Mouse (Mus musculus): ENCODE data around the gene Rps6.

DNA sequence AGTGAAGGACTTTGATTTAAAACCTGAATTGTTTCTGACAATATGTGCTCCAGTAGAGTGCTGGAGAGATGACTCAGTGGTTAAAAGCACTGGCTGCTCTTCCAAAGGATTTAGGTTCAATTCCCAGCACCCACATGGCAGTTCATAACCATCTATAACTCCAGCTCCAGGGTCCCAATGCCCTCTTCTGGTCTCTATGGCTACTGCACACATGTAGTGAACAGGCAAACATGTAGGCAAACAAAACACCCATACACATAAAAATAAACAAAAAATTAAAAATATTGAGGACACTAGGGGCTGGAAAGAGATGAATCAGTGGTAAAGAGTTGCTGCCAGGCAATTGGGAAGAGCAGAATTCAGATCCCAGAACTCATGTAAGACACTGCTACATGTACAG, 14.8 kb upstream of the Rps6 start:
- TF ChIP-seq GATA1 (IDR thresholded peaks at IDR 0.05; ENCODE audit: low read length) (no peak), TAL1 (IDR thresholded peaks at IDR 0.05; ENCODE audit: low read length) (no peak)
